ENCODE assay signal across 22 mouse cellular contexts in genomic region chr1:118525336-118525735, GRCm38 (mm10).
DNase-seq lines count a peak whose midpoint lies in the region; ATAC-seq lines count a peak whose summit lies in the region.
"Had no signal": no experiment of that assay in that cellular context is flagged by ENCODE, and none has a peak within 500 bp of the region (broad histone marks: within the 10 kb centered on the region; RNA-seq: fewer than 3 reads in every experiment).

No protein-coding gene starts in this region.

- peak; percentile 20 for DNase-seq in adrenal gland, adult 2 months
- no peak for DNase-seq in adrenal gland, postnatal 25 days
- peak; percentile 25 for DNase-seq in NIH3T3 (ENCODE audit: low read depth)
- no peak for DNase-seq in T-cell, adult 2 months (ENCODE audit: low spot score)
- no peak for DNase-seq in testis, postnatal 10 days (ENCODE audit: low spot score)
- DNase-seq: cerebellum, adult 11-12 months; cerebellum, postnatal 14 days; gastrocnemius, postnatal 14 days; heart, postnatal 10 days; kidney, postnatal 4 days; layer of hippocampus, adult 9-11 months; thymus, adult 2 months had no signal

- 48% methylated on average over 9 of the region's 9 CpGs for WGBS in macrophage (ENCODE audit: missing documents)

- no peak overlapping the region for H3K4me3 ChIP-seq in macrophage (ENCODE audit: inconsistent target)
- H3K4me3 ChIP-seq: embryonic facial prominence, embryonic 15.5 days; hindbrain, embryonic 12.5 days; intestine, embryonic 15.5 days; limb, embryonic 13.5 days; midbrain, embryonic 13.5 days had no signal

- peaks cover 37% of the 10 kb centered on the region; the same call in 1 of the 2 replicates for H3K36me3 ChIP-seq in macrophage (ENCODE audit: inconsistent target)

- H3K79me2 ChIP-seq in macrophage (ENCODE audit: inconsistent target), result no peaks in the 10 kb centered on the region

- ATAC-seq in granulocyte monocyte progenitor cell, adult 5-6 weeks (replicated peaks; ENCODE audit: poor library complexity, severe bottlenecking), result peak; percentile 97
- ATAC-seq in inflammation-experienced regulatory T-cells, adult 6 months, result no peak
- ATAC-seq: activated CD4-positive, CD25-positive, alpha-beta regulatory T cell, adult 4 months; intestine, embryonic 15.5 days; midbrain, embryonic 13.5 days had no signal

- 0 out of 2 replicates have a peak overlapping the region, but pooled peaks have one; percentile 2 for H3K27ac ChIP-seq in macrophage
- H3K27ac ChIP-seq: embryonic facial prominence, embryonic 15.5 days; hindbrain, embryonic 12.5 days; intestine, embryonic 15.5 days; limb, embryonic 13.5 days; liver, embryonic 14.5 days; midbrain, embryonic 13.5 days had no signal

Comparison
In these comparisons a context has a peak if more than half of its experiments do, and no peak if none do; other contexts are left out.
1. DNase-seq: peak in adrenal gland, adult 2 months (single experiment) and NIH3T3 (single experiment); none in adrenal gland, postnatal 25 days (single experiment), T-cell, adult 2 months (single experiment) and testis, postnatal 10 days (single experiment).